Comparison of ENCODE assay signal across 25 mouse cellular contexts in genomic region chr4:31689083-31689482, GRCm38 (mm10).
DNase-seq lines count a peak whose midpoint lies in the region; ATAC-seq and TF ChIP-seq lines count a peak whose summit lies in the region.
"Had no signal": no experiment of that assay in that cellular context is flagged by ENCODE, and none has a peak within 500 bp of the region (broad histone marks: within the 10 kb centered on the region; RNA-seq: fewer than 3 reads in every experiment).

No protein-coding gene starts in this region.

- H3K4me2 ChIP-seq in lung, embryonic 14.5 days: no peak overlapping the region
- H3K4me2 ChIP-seq in lung, embryonic 16.5 days (ENCODE audit: low read depth, low read length): no peak overlapping the region
- H3K4me2 ChIP-seq in midbrain, embryonic 11.5 days: no peak overlapping the region
- no peak overlapping the region for H3K4me2 ChIP-seq in midbrain, embryonic 16.5 days (ENCODE audit: low read length)
- H3K4me2 ChIP-seq: embryonic facial prominence, embryonic 12.5 days; forebrain, embryonic 13.5 days had no signal

- no peaks in the 10 kb centered on the region for H3K36me3 ChIP-seq in lung, embryonic 14.5 days (ENCODE audit: insufficient read depth)
- no peaks in the 10 kb centered on the region for H3K36me3 ChIP-seq in lung, embryonic 16.5 days (ENCODE audit: control insufficient read depth, insufficient read depth, low read length)
- H3K36me3 ChIP-seq in midbrain, embryonic 11.5 days (ENCODE audit: control insufficient read depth, insufficient read depth, low read length): no peaks in the 10 kb centered on the region
- H3K36me3 ChIP-seq in midbrain, embryonic 16.5 days (ENCODE audit: control insufficient read depth, insufficient read depth, low read length): no peaks in the 10 kb centered on the region
- H3K36me3 ChIP-seq: embryonic facial prominence, embryonic 10.5 days; embryonic facial prominence, embryonic 12.5 days; G1E had no signal

- WGBS in lung, embryonic 14.5 days: 65% methylated on average over 2 of the region's 2 CpGs
- WGBS in lung, adult 2 months: 78% methylated on average over 2 of the region's 2 CpGs
- WGBS in lung, embryonic 16.5 days: 56% methylated on average over 2 of the region's 2 CpGs
- WGBS in midbrain, embryonic 11.5 days: 84% methylated on average over 2 of the region's 2 CpGs
- 93% methylated on average over 2 of the region's 2 CpGs for WGBS in midbrain, embryonic 16.5 days

- TF ChIP-seq CTCF in lung, embryonic 14.5 days (IDR thresholded peaks at IDR 0.05; ENCODE audit: low read depth): no peak
- TF ChIP-seq CTCF in lung, adult 2 months (IDR thresholded peaks at IDR 0.05; ENCODE audit: insufficient read depth, low read length): no peak

- no peaks in the 10 kb centered on the region for H3K27me3 ChIP-seq in lung, embryonic 14.5 days (ENCODE audit: insufficient read depth, low read length)
- H3K27me3 ChIP-seq in lung, embryonic 16.5 days (ENCODE audit: control insufficient read depth, insufficient read depth, low read depth, low read length): no peaks in the 10 kb centered on the region
- no peaks in the 10 kb centered on the region for H3K27me3 ChIP-seq in midbrain, embryonic 11.5 days (ENCODE audit: control insufficient read depth, insufficient read depth, low read length)
- H3K27me3 ChIP-seq in midbrain, embryonic 16.5 days (ENCODE audit: control insufficient read depth, insufficient read depth, low read depth, low read length): no peaks in the 10 kb centered on the region
- H3K27me3 ChIP-seq: CH12.LX; embryonic facial prominence, embryonic 12.5 days; forebrain, embryonic 13.5 days; Patski had no signal

- no peak overlapping the region for H3K4me3 ChIP-seq in lung, embryonic 14.5 days (ENCODE audit: low read depth, low read length)
- H3K4me3 ChIP-seq in lung, adult 2 months (replicated peaks; ENCODE audit: extremely low read depth, low read depth, low read length): no peak overlapping the region
- H3K4me3 ChIP-seq in lung, embryonic 16.5 days (ENCODE audit: low read length): no peak overlapping the region
- H3K4me3 ChIP-seq in midbrain, embryonic 11.5 days (ENCODE audit: low read depth, low read length): no peak overlapping the region
- H3K4me3 ChIP-seq in midbrain, embryonic 16.5 days (ENCODE audit: low read depth, low read length): no peak overlapping the region
- H3K4me3 ChIP-seq: embryonic facial prominence, embryonic 10.5 days; embryonic facial prominence, embryonic 12.5 days; forebrain, embryonic 13.5 days had no signal

- peak; percentile 73 for DNase-seq in lung, embryonic 14.5 days
- no peak for DNase-seq in lung, adult 2 months
- DNase-seq in lung, postnatal 14 days: no peak
- DNase-seq in lung, postnatal 10 days: peak; percentile 6
- DNase-seq in lung, postnatal 4 days: no peak
- DNase-seq in midbrain, embryonic 11.5 days (ENCODE audit: low spot score, missing footprints): peak; percentile 4
- DNase-seq: adrenal gland, adult 8-10 months; adrenal gland, postnatal 14 days; adrenal gland, postnatal 36 days; B cell, adult 2 months; cerebellum, adult 11-12 months; cerebellum, adult 2 months; cerebellum, adult 9-10 months; cerebellum, postnatal 10 days; cerebellum, postnatal 25 days had no signal

- no peak overlapping the region for H3K9ac ChIP-seq in lung, embryonic 14.5 days
- H3K9ac ChIP-seq in lung, embryonic 16.5 days (ENCODE audit: low read length): no peak overlapping the region
- H3K9ac ChIP-seq in midbrain, embryonic 11.5 days (ENCODE audit: low read length): no peak overlapping the region
- H3K9ac ChIP-seq in midbrain, embryonic 16.5 days (ENCODE audit: low read depth, low read length): no peak overlapping the region
- H3K9ac ChIP-seq: embryonic facial prominence, embryonic 12.5 days; forebrain, embryonic 13.5 days had no signal

- H3K4me1 ChIP-seq in lung, embryonic 14.5 days (ENCODE audit: insufficient read depth): no peaks in the 10 kb centered on the region
- H3K4me1 ChIP-seq in lung, adult 2 months (ENCODE audit: control insufficient read depth, insufficient read depth, low read length): no peaks in the 10 kb centered on the region
- H3K4me1 ChIP-seq in lung, embryonic 16.5 days (replicated peaks; ENCODE audit: control insufficient read depth, insufficient read depth, low read length): no peaks in the 10 kb centered on the region
- H3K4me1 ChIP-seq in midbrain, embryonic 11.5 days (ENCODE audit: control insufficient read depth, insufficient read depth, low read length): no peaks in the 10 kb centered on the region
- H3K4me1 ChIP-seq in midbrain, embryonic 16.5 days (ENCODE audit: control insufficient read depth, insufficient read depth, low read length): no peaks in the 10 kb centered on the region
- H3K4me1 ChIP-seq: embryonic facial prominence, embryonic 10.5 days; embryonic facial prominence, embryonic 12.5 days; forebrain, embryonic 13.5 days had no signal

- H3K27ac ChIP-seq in lung, embryonic 14.5 days (ENCODE audit: low read depth): no peak overlapping the region
- H3K27ac ChIP-seq in lung, embryonic 16.5 days (ENCODE audit: low read length): no peak overlapping the region
- no peak overlapping the region for H3K27ac ChIP-seq in midbrain, embryonic 11.5 days (ENCODE audit: low read depth, low read length)
- H3K27ac ChIP-seq in midbrain, embryonic 16.5 days (ENCODE audit: low read length): no peak overlapping the region
- H3K27ac ChIP-seq: embryonic facial prominence, embryonic 10.5 days; embryonic facial prominence, embryonic 12.5 days; forebrain, embryonic 13.5 days had no signal

- TF ChIP-seq POLR2A in lung, adult 2 months (IDR thresholded peaks at IDR 0.05; ENCODE audit: borderline replicate concordance, extremely low read depth, low read depth, low read length): no peak

- peak; percentile 93 for ATAC-seq in lung, embryonic 14.5 days (ENCODE audit: insufficient read depth)
- ATAC-seq in lung, embryonic 16.5 days (ENCODE audit: low read depth): peak; percentile 89
- no peak for ATAC-seq in midbrain, embryonic 11.5 days (ENCODE audit: low FRiP score)
- ATAC-seq in midbrain, embryonic 16.5 days: no peak
- ATAC-seq: activated CD4-positive, CD25-positive, alpha-beta regulatory T cell, adult 4 months; CD4-positive, CD25-positive, alpha-beta regulatory T cell, adult 4 months; forebrain, embryonic 13.5 days; Patski had no signal

- no peaks in the 10 kb centered on the region for H3K9me3 ChIP-seq in lung, embryonic 14.5 days (ENCODE audit: low read depth, low read length)
- H3K9me3 ChIP-seq in lung, embryonic 16.5 days (ENCODE audit: control insufficient read depth, low read length): no peaks in the 10 kb centered on the region
- H3K9me3 ChIP-seq in midbrain, embryonic 11.5 days (ENCODE audit: control insufficient read depth, low read length): no peaks in the 10 kb centered on the region
- no peaks in the 10 kb centered on the region for H3K9me3 ChIP-seq in midbrain, embryonic 16.5 days (replicated peaks; ENCODE audit: control insufficient read depth, low read length, poor library complexity, severe bottlenecking)
- H3K9me3 ChIP-seq: embryonic facial prominence, embryonic 10.5 days; embryonic facial prominence, embryonic 12.5 days; forebrain, embryonic 13.5 days had no signal

Comparison
In these comparisons a context has a peak if more than half of its experiments do, and no peak if none do; other contexts are left out.
1. DNase-seq: peak in lung, embryonic 14.5 days (single experiment), lung, postnatal 10 days (single experiment) and midbrain, embryonic 11.5 days (single experiment); none in lung, adult 2 months (single experiment), lung, postnatal 14 days (single experiment) and lung, postnatal 4 days (0 of 2).
2. ATAC-seq: peak in lung, embryonic 14.5 days (single experiment) and lung, embryonic 16.5 days (single experiment); none in midbrain, embryonic 11.5 days (single experiment) and midbrain, embryonic 16.5 days (single experiment).